Mouse (Mus musculus): ENCODE measurements at regions not wholly inside any gene's neighbourhood (a gene's known extent, or its start where the extent isn't known, plus 50 kb on each side); places are given as distances from the start of the nearest gene placed in this dataset.

DNA sequence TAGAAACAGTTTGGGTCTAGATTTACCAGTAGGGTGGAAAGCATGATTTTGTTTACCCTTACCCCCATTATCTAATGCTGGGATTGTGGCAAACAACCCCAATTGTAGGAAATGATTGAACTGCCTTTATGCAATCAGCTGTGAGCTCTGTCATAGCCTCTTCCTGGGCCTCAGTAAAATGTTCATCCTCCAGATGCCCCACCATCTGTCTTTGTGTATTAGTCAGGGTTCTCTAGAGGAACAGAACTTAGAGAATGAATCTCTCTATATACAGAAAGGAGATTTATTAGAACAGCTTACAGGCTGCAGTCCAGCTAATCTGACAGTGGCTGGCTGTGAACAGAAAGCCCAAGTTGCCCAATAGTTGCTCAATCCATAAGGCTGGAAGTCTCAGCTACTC is 2698.1 kb upstream of the 5930422O12Rik start:
- no peak for ATAC-seq (ENCODE audit: insufficient number of reproducible peaks, insufficient read depth, low FRiP score, low read depth)
- no peaks in the 10 kb centered on the region for H3K4me1 ChIP-seq (ENCODE audit: control insufficient read depth, insufficient read depth, low read length)
- H3K27me3 ChIP-seq (ENCODE audit: control insufficient read depth, insufficient read depth, low read length): no peaks in the 10 kb centered on the region
- no peaks in the 10 kb centered on the region for H3K9me3 ChIP-seq (ENCODE audit: control insufficient read depth, low read depth, low read length)
- no peak overlapping the region for H3K4me3 ChIP-seq (ENCODE audit: low read depth, low read length)
- no peak overlapping the region for H3K27ac ChIP-seq (ENCODE audit: low read length)
- H3K4me2 ChIP-seq (replicated peaks; ENCODE audit: low read depth, low read length): no peak overlapping the region
- H3K36me3 ChIP-seq (ENCODE audit: control insufficient read depth, insufficient read depth, low read length): no peaks in the 10 kb centered on the region
- no peak overlapping the region for H3K9ac ChIP-seq (replicated peaks; ENCODE audit: low read depth, low read length)

GRCm38 (mm10) chr8:30732585-30733253 is 2695.8 kb upstream of the 5930422O12Rik start:
- no peak for ATAC-seq (ENCODE audit: insufficient number of reproducible peaks, insufficient read depth, low FRiP score, low read depth)
- Histone ChIP-seq H3K27ac (ENCODE audit: low read length) (no peak overlapping the region), H3K4me2 (replicated peaks; ENCODE audit: low read depth, low read length) (no peak overlapping the region), H3K27me3 (ENCODE audit: control insufficient read depth, insufficient read depth, low read length) (no peaks in the 10 kb centered on the region), H3K4me3 (ENCODE audit: low read depth, low read length) (no peak overlapping the region), H3K9me3 (ENCODE audit: control insufficient read depth, low read depth, low read length) (no peaks in the 10 kb centered on the region), H3K36me3 (ENCODE audit: control insufficient read depth, insufficient read depth, low read length) (no peaks in the 10 kb centered on the region), H3K4me1 (ENCODE audit: control insufficient read depth, insufficient read depth, low read length) (no peaks in the 10 kb centered on the region), H3K9ac (replicated peaks; ENCODE audit: low read depth, low read length) (no peak overlapping the region)
- WGBS: 61% methylated on average over 11 of the region's 11 CpGs

DNA sequence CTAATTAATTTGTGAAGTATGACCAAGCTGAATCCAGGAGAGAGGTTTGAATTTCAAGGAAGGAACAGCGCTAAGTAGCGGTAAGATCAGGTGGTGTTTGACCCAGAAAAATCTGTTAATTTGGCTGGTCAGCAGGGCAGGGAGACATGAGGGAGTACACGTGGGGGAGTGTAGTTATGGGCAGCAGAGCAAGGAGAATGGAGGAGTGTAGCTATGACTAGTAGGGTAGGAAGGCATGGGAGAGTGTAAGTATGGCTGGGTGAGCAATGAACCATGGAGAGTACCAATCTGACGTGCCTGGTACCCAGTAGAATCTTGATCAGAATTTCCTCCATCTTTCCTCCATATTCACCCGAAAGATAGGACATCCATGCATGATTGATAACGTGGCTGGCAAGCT is 2695.1 kb upstream of the 5930422O12Rik start:
- no peak overlapping the region for H3K4me2 ChIP-seq (replicated peaks; ENCODE audit: low read depth, low read length)
- no peaks in the 10 kb centered on the region for H3K36me3 ChIP-seq (ENCODE audit: control insufficient read depth, insufficient read depth, low read length)
- H3K27me3 ChIP-seq (ENCODE audit: control insufficient read depth, insufficient read depth, low read length): no peaks in the 10 kb centered on the region
- H3K9ac ChIP-seq (replicated peaks; ENCODE audit: low read depth, low read length): no peak overlapping the region
- WGBS: 81% methylated on average over 6 of the region's 6 CpGs
- no peak for ATAC-seq (ENCODE audit: insufficient number of reproducible peaks, insufficient read depth, low FRiP score, low read depth)
- H3K4me3 ChIP-seq (ENCODE audit: low read depth, low read length): no peak overlapping the region
- no peaks in the 10 kb centered on the region for H3K9me3 ChIP-seq (ENCODE audit: control insufficient read depth, low read depth, low read length)
- H3K4me1 ChIP-seq (ENCODE audit: control insufficient read depth, insufficient read depth, low read length): no peaks in the 10 kb centered on the region
- no peak overlapping the region for H3K27ac ChIP-seq (ENCODE audit: low read length)

GRCm38 (mm10) chr8:30735338-30735737 is 2693.2 kb upstream of the 5930422O12Rik start:
- Histone ChIP-seq H3K36me3 (ENCODE audit: control insufficient read depth, insufficient read depth, low read length) (no peaks in the 10 kb centered on the region), H3K4me2 (replicated peaks; ENCODE audit: low read depth, low read length) (no peak overlapping the region; the same call in 1 of the 2 replicates), H3K9me3 (ENCODE audit: control insufficient read depth, low read depth, low read length) (no peaks in the 10 kb centered on the region), H3K4me1 (ENCODE audit: control insufficient read depth, insufficient read depth, low read length) (no peaks in the 10 kb centered on the region), H3K9ac (replicated peaks; ENCODE audit: low read depth, low read length) (no peak overlapping the region), H3K4me3 (ENCODE audit: low read depth, low read length) (no peak overlapping the region), H3K27me3 (ENCODE audit: control insufficient read depth, insufficient read depth, low read length) (no peaks in the 10 kb centered on the region), H3K27ac (ENCODE audit: low read length) (no peak overlapping the region)
- no peak for ATAC-seq (ENCODE audit: insufficient number of reproducible peaks, insufficient read depth, low FRiP score, low read depth)
- 26% methylated on average over 5 of the region's 5 CpGs for WGBS

DNA sequence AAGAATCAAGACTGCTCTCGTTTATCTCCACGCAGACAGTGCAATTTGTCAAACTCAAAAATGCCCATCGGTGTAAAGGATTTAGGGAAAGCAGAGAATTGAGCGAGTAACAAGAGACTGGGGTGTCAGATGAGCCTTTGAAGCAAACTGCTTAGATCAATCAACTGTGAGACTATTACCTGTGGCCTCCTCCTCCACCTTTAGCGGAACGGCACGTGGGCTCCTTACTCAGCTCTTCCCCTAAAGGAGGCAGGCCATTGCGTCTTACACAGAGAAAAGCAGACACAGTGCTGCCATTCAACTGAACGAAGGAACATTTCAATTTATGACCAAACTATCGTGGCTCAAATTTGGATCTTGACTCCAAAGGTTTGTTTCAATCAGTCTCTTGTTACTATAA is 2692.8 kb upstream of the 5930422O12Rik start:
- no peak overlapping the region for H3K4me3 ChIP-seq (ENCODE audit: low read depth, low read length)
- no peak overlapping the region for H3K27ac ChIP-seq (ENCODE audit: low read length)
- no peaks in the 10 kb centered on the region for H3K27me3 ChIP-seq (ENCODE audit: control insufficient read depth, insufficient read depth, low read length)
- no peaks in the 10 kb centered on the region for H3K4me1 ChIP-seq (ENCODE audit: control insufficient read depth, insufficient read depth, low read length)
- H3K4me2 ChIP-seq (replicated peaks; ENCODE audit: low read depth, low read length): no peak overlapping the region
- no peaks in the 10 kb centered on the region for H3K9me3 ChIP-seq (ENCODE audit: control insufficient read depth, low read depth, low read length)
- H3K36me3 ChIP-seq (ENCODE audit: control insufficient read depth, insufficient read depth, low read length): no peaks in the 10 kb centered on the region
- WGBS: 41% methylated on average over 10 of the region's 10 CpGs
- ATAC-seq (ENCODE audit: insufficient number of reproducible peaks, insufficient read depth, low FRiP score, low read depth): no peak
- H3K9ac ChIP-seq (replicated peaks; ENCODE audit: low read depth, low read length): no peak overlapping the region

- no peaks in the 10 kb centered on the region for H3K9me3 ChIP-seq (ENCODE audit: control insufficient read depth, low read depth, low read length)
- no peak overlapping the region for H3K4me2 ChIP-seq (replicated peaks; ENCODE audit: low read depth, low read length)
- H3K27me3 ChIP-seq (ENCODE audit: control insufficient read depth, insufficient read depth, low read length): no peaks in the 10 kb centered on the region
- H3K36me3 ChIP-seq (ENCODE audit: control insufficient read depth, insufficient read depth, low read length): no peaks in the 10 kb centered on the region
- ATAC-seq (ENCODE audit: insufficient number of reproducible peaks, insufficient read depth, low FRiP score, low read depth): no peak
- no peak overlapping the region for H3K4me3 ChIP-seq (ENCODE audit: low read depth, low read length)
- no peaks in the 10 kb centered on the region for H3K4me1 ChIP-seq (ENCODE audit: control insufficient read depth, insufficient read depth, low read length)
- no peak overlapping the region for H3K9ac ChIP-seq (replicated peaks; ENCODE audit: low read depth, low read length)
- WGBS: 74% methylated on average over 3 of the region's 3 CpGs
- no peak overlapping the region for H3K27ac ChIP-seq (ENCODE audit: low read length)
Observed at GRCm38 (mm10) chr8:30746874-30747273, 2681.6 kb upstream of the 5930422O12Rik start.

Measured in stomach, embryonic 14.5 days (tissue).